Mouse (Mus musculus) MEL (cell line): ENCODE measurements around the gene Ccdc180. TPM values are rescaled to one million over a fixed set of nuclear protein-coding genes. Genes with fewer than 3 reads are reported as not detected.

Experiments
- DNase-seq: peaks from one replicate; pipeline ENCODE4 v3.0.0; 2011; ENCODE audit warnings: low read depth, low spot score
- H3K27ac ChIP-seq: 2 replicates; pipeline ENCODE4 v1.5.1; 2012; ENCODE audit warnings: low read depth, mild to moderate bottlenecking, control low read depth, low read length, moderate library complexity; ENCODE audit not compliant: control insufficient read depth
- H3K27me3 ChIP-seq, 2 experiments: fragments of 150-350 bp in 1 of 2; sonication (generic) in 1 of 2; 2 replicates each; pipeline ENCODE4 v1.6.1; 2012; ENCODE audit warnings: low read length in 2 of 2, mild to moderate bottlenecking in 2 of 2, improper control_type of control experiment in 1 of 2, moderate library complexity in 1 of 2; ENCODE audit not compliant: insufficient read depth in 2 of 2, control insufficient read depth in 1 of 2
- H3K36me3 ChIP-seq, 2 experiments: 2 replicates each; pipeline ENCODE4 v1.6.1; 2012 to 2014; ENCODE audit warnings: low read length in 2 of 2, improper control_type of control experiment in 1 of 2, inconsistent platforms in 1 of 2, mild to moderate bottlenecking in 1 of 2; ENCODE audit not compliant: insufficient read depth in 2 of 2, control insufficient read depth in 1 of 2
- H3K4me1 ChIP-seq, 2 experiments: fragments of 150-350 bp in 1 of 2; sonication (generic) in 1 of 2; 2 replicates each; pipeline ENCODE4 v1.6.1; 2012; ENCODE audit warnings: low read length in 2 of 2, improper control_type of control experiment in 1 of 2, mild to moderate bottlenecking in 1 of 2; ENCODE audit not compliant: insufficient read depth in 2 of 2, control insufficient read depth in 1 of 2
- H3K4me3 ChIP-seq, 2 experiments: fragments of 150-350 bp in 1 of 2; sonication (generic) in 1 of 2; 2 replicates each; pipeline ENCODE4 v1.5.1; 2012; ENCODE audit warnings: low read depth in 2 of 2, low read length in 2 of 2, mild to moderate bottlenecking in 2 of 2, moderate library complexity in 2 of 2, control low read depth in 1 of 2, improper control_type of control experiment in 1 of 2; ENCODE audit not compliant: control insufficient read depth in 1 of 2, insufficient read depth in 1 of 2
- H3K79me2 ChIP-seq: 2 replicates; pipeline ENCODE4 v1.6.1; 2012; ENCODE audit warnings: mild to moderate bottlenecking, low read length, moderate library complexity; ENCODE audit not compliant: control insufficient read depth, poor library complexity, insufficient read depth
- H3K9ac ChIP-seq: 2 replicates; pipeline ENCODE4 v1.6.1; 2012; ENCODE audit warnings: low read depth, mild to moderate bottlenecking, control low read depth, low read length, moderate library complexity; ENCODE audit not compliant: control insufficient read depth, poor library complexity, severe bottlenecking
- H3K9me3 ChIP-seq: fragments of 150-350 bp; sonication (generic); replicated peaks from 2 replicates; pipeline ENCODE4 v1.6.1; 2012; ENCODE audit warnings: mild to moderate bottlenecking, low read length, improper control_type of control experiment, moderate library complexity; ENCODE audit not compliant: insufficient read depth
- BHLHE40 ChIP-seq: IDR thresholded peaks from 2 replicates; pipeline ENCODE4 v1.6.1; 2012; ENCODE audit warnings: low read depth, mild to moderate bottlenecking, inconsistent platforms, low read length, improper control_type of control experiment, borderline replicate concordance
- CHD1 ChIP-seq: IDR thresholded peaks from 2 replicates; pipeline ENCODE4 v1.6.1; 2012; ENCODE audit warnings: low read depth, mild to moderate bottlenecking, inconsistent platforms, low read length, improper control_type of control experiment
- CHD2 ChIP-seq: IDR thresholded peaks from 2 replicates; pipeline ENCODE4 v1.6.1; 2011; ENCODE audit warnings: low read length, improper control_type of control experiment
- CTCF ChIP-seq, 3 experiments: IDR thresholded peaks in 2 of 3; conservative IDR thresholded peaks in 1 of 3; 2 replicates each; pipeline ENCODE4 v1.5.1; 2011 to 2012; ENCODE audit warnings: low read length in 3 of 3, low read depth in 2 of 3, mild to moderate bottlenecking in 2 of 3, improper control_type of control experiment in 1 of 3, inconsistent platforms in 1 of 3, mixed read lengths in 1 of 3, moderate library complexity in 1 of 3; ENCODE audit not compliant: control insufficient read depth in 1 of 3, insufficient read depth in 1 of 3, poor library complexity in 1 of 3, severe bottlenecking in 1 of 3
- ELF1 ChIP-seq: IDR thresholded peaks from 2 replicates; pipeline ENCODE4 v1.6.1; 2014; ENCODE audit warnings: low read depth, mild to moderate bottlenecking, inconsistent platforms, low read length, improper control_type of control experiment, moderate library complexity
- EP300 ChIP-seq, 2 experiments: IDR thresholded peaks; 2 replicates each; pipeline ENCODE4 v1.6.1; 2011; ENCODE audit warnings: improper control_type of control experiment in 2 of 2, low read length in 2 of 2, low read depth in 1 of 2, mild to moderate bottlenecking in 1 of 2
- ETS1 ChIP-seq: IDR thresholded peaks from 2 replicates; pipeline ENCODE4 v1.6.1; 2012; ENCODE audit warnings: low read depth, mild to moderate bottlenecking, inconsistent platforms, low read length, improper control_type of control experiment, moderate library complexity
- GABPA ChIP-seq: IDR thresholded peaks from 2 replicates; pipeline ENCODE4 v1.6.1; 2012; ENCODE audit warnings: low read depth, mild to moderate bottlenecking, inconsistent platforms, low read length, improper control_type of control experiment, moderate library complexity
- GATA1 ChIP-seq: IDR thresholded peaks from 2 replicates; pipeline ENCODE4 v1.6.1; 2011; ENCODE audit warnings: low read depth, low read length, improper control_type of control experiment
- MAFK ChIP-seq: IDR thresholded peaks from 2 replicates; pipeline ENCODE4 v1.6.1; 2011; ENCODE audit warnings: low read depth, mild to moderate bottlenecking, low read length, improper control_type of control experiment, borderline replicate concordance
- MAX ChIP-seq: IDR thresholded peaks from 2 replicates; pipeline ENCODE4 v1.6.1; 2011; ENCODE audit warnings: low read length, improper control_type of control experiment
- MEF2A ChIP-seq: IDR thresholded peaks from 2 replicates; pipeline ENCODE4 v1.6.1; 2014; ENCODE audit warnings: low read depth, mild to moderate bottlenecking, inconsistent platforms, low read length, improper control_type of control experiment; ENCODE audit not compliant: poor library complexity, insufficient replicate concordance, severe bottlenecking; ENCODE audit errors: extremely low read depth
- MXI1 ChIP-seq: IDR thresholded peaks from 2 replicates; pipeline ENCODE4 v1.6.1; 2011; ENCODE audit warnings: mild to moderate bottlenecking, low read depth, low read length, improper control_type of control experiment
- MYB ChIP-seq: IDR thresholded peaks from 2 replicates; pipeline ENCODE4 v1.6.1; 2011; ENCODE audit warnings: mild to moderate bottlenecking, low read depth, low read length, improper control_type of control experiment
- MYC ChIP-seq: IDR thresholded peaks from 2 replicates; pipeline ENCODE4 v1.6.1; 2011; ENCODE audit warnings: low read depth, mild to moderate bottlenecking, low read length, improper control_type of control experiment, moderate library complexity
- NELFE ChIP-seq: IDR thresholded peaks from 2 replicates; pipeline ENCODE4 v1.6.1; 2011; ENCODE audit warnings: low read depth, low read length, improper control_type of control experiment
- NRF1 ChIP-seq: IDR thresholded peaks from 2 replicates; pipeline ENCODE4 v1.6.1; 2014; ENCODE audit warnings: low read depth, mild to moderate bottlenecking, inconsistent platforms, low read length, improper control_type of control experiment, moderate library complexity; ENCODE audit not compliant: poor library complexity, insufficient read depth, severe bottlenecking
- POLR2A ChIP-seq, 2 experiments: IDR thresholded peaks; 2 replicates each; pipeline ENCODE4 v1.6.1; 2011 to 2012; ENCODE audit warnings: low read length in 2 of 2, mild to moderate bottlenecking in 2 of 2, control low read depth in 1 of 2, improper control_type of control experiment in 1 of 2, low read depth in 1 of 2, moderate library complexity in 1 of 2; ENCODE audit not compliant: control insufficient read depth in 1 of 2, insufficient read depth in 1 of 2, poor library complexity in 1 of 2
- POLR2AphosphoS2 ChIP-seq: IDR thresholded peaks from 2 replicates; pipeline ENCODE4 v1.6.1; 2011; ENCODE audit warnings: low read length, improper control_type of control experiment
- POLR2AphosphoS5 ChIP-seq: IDR thresholded peaks from 2 replicates; pipeline ENCODE4 v1.6.1; 2012; ENCODE audit warnings: low read depth, borderline replicate concordance, mild to moderate bottlenecking, inconsistent platforms, low read length, moderate library complexity, mixed read lengths
- RCOR1 ChIP-seq: IDR thresholded peaks from 2 replicates; pipeline ENCODE4 v1.6.1; 2012; ENCODE audit warnings: low read depth, mild to moderate bottlenecking, inconsistent platforms, low read length, improper control_type of control experiment
- SIN3A ChIP-seq: IDR thresholded peaks from 2 replicates; pipeline ENCODE4 v1.6.1; 2012; ENCODE audit warnings: low read length, improper control_type of control experiment, inconsistent platforms
- TAL1 ChIP-seq: IDR thresholded peaks from 2 replicates; pipeline ENCODE4 v1.6.1; 2012; ENCODE audit warnings: mild to moderate bottlenecking, inconsistent platforms, low read length, moderate library complexity, mixed read lengths
- TBP ChIP-seq: IDR thresholded peaks from 2 replicates; pipeline ENCODE4 v1.8.0; 2011; ENCODE audit warnings: low read depth, low read length, improper control_type of control experiment
- TCF12 ChIP-seq: IDR thresholded peaks from 2 replicates; pipeline ENCODE4 v1.6.1; 2014; ENCODE audit warnings: low read depth, mild to moderate bottlenecking, inconsistent platforms, low read length, improper control_type of control experiment, moderate library complexity
- USF1 ChIP-seq: IDR thresholded peaks from 2 replicates; pipeline ENCODE4 v1.6.1; 2014; ENCODE audit warnings: low read depth, mild to moderate bottlenecking, inconsistent platforms, low read length, improper control_type of control experiment, moderate library complexity
- USF2 ChIP-seq, 2 experiments: IDR thresholded peaks; 2 replicates each; pipeline ENCODE4 v1.6.1; 2011 to 2012; ENCODE audit warnings: improper control_type of control experiment in 2 of 2, low read length in 2 of 2, borderline replicate concordance in 1 of 2, inconsistent platforms in 1 of 2, low read depth in 1 of 2, mild to moderate bottlenecking in 1 of 2; ENCODE audit not compliant: insufficient read depth in 1 of 2
- ZC3H11A ChIP-seq: IDR thresholded peaks from 2 replicates; pipeline ENCODE4 v1.6.1; 2012; ENCODE audit warnings: low read depth, mild to moderate bottlenecking, inconsistent platforms, low read length, improper control_type of control experiment
- ZKSCAN1 ChIP-seq: IDR thresholded peaks from 2 replicates; pipeline ENCODE4 v1.6.1; 2012; ENCODE audit warnings: low read depth, mild to moderate bottlenecking, inconsistent platforms, low read length, improper control_type of control experiment, moderate library complexity
- ZMIZ1 ChIP-seq: IDR thresholded peaks from 2 replicates; pipeline ENCODE4 v1.6.1; 2012; ENCODE audit warnings: low read depth, mild to moderate bottlenecking, inconsistent platforms, low read length, improper control_type of control experiment, moderate library complexity
- polyA plus RNA-seq, 2 experiments: library from polyadenylated mRNA; stranded (reverse) in 1 of 2; unstranded in 1 of 2; fragments of >175 nt in 1 of 2; fragments of >200 nt in 1 of 2; gene quantifications; 2 replicates each; pipeline versions ENCODE4 v1.2.1 to v1.2.4; 2012; ENCODE audit warnings: low replicate concordance in 2 of 2, low read depth in 1 of 2; ENCODE audit not compliant: insufficient read length in 2 of 2, insufficient read depth in 1 of 2, missing spikeins in 1 of 2
- total RNA-seq: library from RNA; depleted of rRNA; stranded (reverse); fragments of 300-350 nt; gene quantifications from 2 replicates; pipeline ENCODE4 v1.2.3, GENCODE M21; 2012

Ccdc180 gene
- total and polyA plus RNA-seq, 3 experiments, result 0.08 to 0.31 TPM; not detected in 1

DNA sequence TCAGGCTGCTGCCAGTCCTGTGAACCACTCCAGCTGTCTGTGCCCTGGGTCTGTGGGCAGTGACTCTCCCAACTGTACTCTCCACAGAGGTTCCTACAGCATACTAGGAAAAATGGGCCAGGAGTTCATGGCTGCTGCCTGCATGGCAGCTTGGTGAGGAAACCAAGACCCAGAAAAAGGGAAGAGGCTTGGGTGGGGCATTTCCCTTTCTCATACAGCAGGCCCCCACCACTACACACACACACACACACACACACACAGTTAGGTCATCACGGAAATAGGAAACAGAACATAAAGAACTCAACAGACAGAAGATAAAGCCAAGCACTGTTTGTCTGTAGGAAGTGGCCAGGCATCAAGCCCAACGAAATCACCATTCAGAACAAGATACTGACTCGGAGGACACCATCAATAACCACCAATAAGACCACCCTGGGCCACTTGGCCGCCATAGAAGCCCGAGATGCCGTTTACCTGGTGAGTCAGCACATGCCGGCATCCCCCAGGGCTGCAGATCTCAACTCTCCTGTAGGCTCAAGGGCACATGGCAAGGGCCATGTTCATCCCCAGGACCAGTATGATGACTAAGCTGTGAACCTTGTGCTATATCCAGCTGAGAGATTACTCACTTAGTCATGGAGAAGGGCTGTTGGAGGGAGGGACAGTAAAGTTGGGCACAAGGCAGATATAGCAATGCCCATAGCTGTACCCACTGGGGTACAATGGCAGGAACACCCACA lies 59.2 kb downstream of the Ccdc180 start:
- no peak overlapping the region for H3K4me3 ChIP-seq
- peaks cover 9 to 44% of the 10 kb centered on the region in 2 experiments; a peak in 3 of 4 replicates for H3K4me1 ChIP-seq
- H3K9me3 ChIP-seq, result no peaks in the 10 kb centered on the region

GRCm38 (mm10) chr4:45951830-45952229 lies 61.7 kb downstream of the Ccdc180 start:
- no peaks in the 10 kb centered on the region for H3K9me3 ChIP-seq
- TF ChIP-seq NRF1 (peak; percentile 57), RCOR1 (no peak), BHLHE40 (peak; percentile 24; the same call in 1 of the 2 replicates), EP300 (IDR thresholded peaks at IDR 0.05; ENCODE audit: low read depth in 1 of 2, low read length in 2 of 2) (no peak), MAX (no peak), CHD1 (no peak), MYC (no peak), USF1 (no peak), CHD2 (no peak), ZKSCAN1 (no peak), POLR2AphosphoS2 (no peak), POLR2A (IDR thresholded peaks at IDR 0.05; ENCODE audit: control insufficient read depth in 1 of 2, insufficient read depth in 1 of 2, low read depth in 1 of 2, low read length in 2 of 2, poor library complexity in 1 of 2) (no peak), TBP (no peak), MAFK (no peak), MEF2A (no peak), MXI1 (peak; percentile 35; the same call in 1 of the 2 replicates)
- DNase-seq, result peak; percentile 50
- peak overlapping the region; percentile 86 for H3K27ac ChIP-seq
- peaks cover 0 to 34% of the 10 kb centered on the region in 2 experiments; a peak in 2 of 4 replicates for H3K36me3 ChIP-seq
- H3K27me3 ChIP-seq, result no peaks in the 10 kb centered on the region
- H3K4me3 ChIP-seq, result peak overlapping the region; percentile 72 to 78
- H3K79me2 ChIP-seq, result peaks cover 17% of the 10 kb centered on the region
- H3K9ac ChIP-seq, result peak overlapping the region; percentile 68
- peaks cover 12 to 51% of the 10 kb centered on the region in 2 experiments; a peak in 3 of 4 replicates for H3K4me1 ChIP-seq

More for the DNA sequence above, 59.2 kb downstream of the Ccdc180 start:
- H3K9ac ChIP-seq, result peak overlapping the region; percentile 38
- peak; percentile 86 for DNase-seq
- TF ChIP-seq TBP (no peak), GABPA (no peak), CHD2 (no peak), MEF2A (no peak), MXI1 (peak; percentile 17; the same call in 1 of the 2 replicates), GATA1 (no peak), MAX (no peak), ZC3H11A (no peak), POLR2AphosphoS5 (no peak), EP300 (IDR thresholded peaks at IDR 0.05; ENCODE audit: low read depth in 1 of 2, low read length in 2 of 2) (peak; percentile 73 to 79), POLR2A (IDR thresholded peaks at IDR 0.05; ENCODE audit: control insufficient read depth in 1 of 2, insufficient read depth in 1 of 2, low read depth in 1 of 2, low read length in 2 of 2, poor library complexity in 1 of 2) (no peak), USF1 (no peak), MYB (no peak), USF2 (IDR thresholded peaks at IDR 0.05; ENCODE audit: borderline replicate concordance in 1 of 2, insufficient read depth in 1 of 2, low read depth in 1 of 2, low read length in 2 of 2) (no peak), ELF1 (peak; percentile 34; the same call in 1 of the 2 replicates), RCOR1 (no peak; the same call in 1 of the 2 replicates), TCF12 (peak; percentile 43; the same call in 1 of the 2 replicates), TAL1 (no peak), SIN3A (peak; percentile 52; the same call in 1 of the 2 replicates), ETS1 (peak; percentile 81), CTCF (IDR thresholded peaks at IDR 0.05 in 2 of 3, conservative IDR thresholded peaks at IDR 0.05 in 1 of 3; ENCODE audit: control insufficient read depth in 1 of 3, insufficient read depth in 1 of 3, low read depth in 2 of 3, low read length in 3 of 3, poor library complexity in 1 of 3, severe bottlenecking in 1 of 3) (no peak), POLR2AphosphoS2 (no peak), ZKSCAN1 (no peak), NELFE (no peak), ZMIZ1 (no peak)
- TF ChIP-seq, all 39 proteins: peak for 6
- Histone ChIP-seq H3K27ac (peak overlapping the region; percentile 78), H3K36me3 (peaks cover 0 to 31% of the 10 kb centered on the region in 2 experiments; a peak in 2 of 4 replicates), H3K79me2 (peaks cover 17% of the 10 kb centered on the region), H3K27me3 (no peaks in the 10 kb centered on the region)
